Mouse (Mus musculus) CD4-positive, CD25-positive, alpha-beta regulatory T cell, adult 4 months (primary cell): ENCODE results near the gene Tdp1. TPM values are rescaled to one million over a fixed set of nuclear protein-coding genes. Genes with fewer than 3 reads are reported as not detected.

Experiments
- ATAC-seq: one replicate; pipeline ENCODE4 v1.8.0; 2017
- polyA plus RNA-seq, 2 experiments: library from polyadenylated mRNA; unstranded; fragments of 100-300 nt; shearing (Covaris generic); gene quantifications; one replicate each; pipeline ENCODE4 v1.2.1; 2017

Tdp1 gene
- 10 to 100 TPM; 25.4 to 34.4 TPM for polyA plus RNA-seq

GRCm38 (mm10) chr12:99884269-99885261 lies at the start of gene Tdp1, which contains the start of gene Efcab11:
Tdp1 (plus strand) TSS chr12:99884517.
Efcab11 (minus strand) TSS chr12:99884439.
- ATAC-seq, result peak; percentile 78

GRCm38 (mm10) chr12:99836404-99837131 lies 47.7 kb upstream of the Tdp1 start:
- peak; percentile 58 for ATAC-seq

GRCm38 (mm10) chr12:99837528-99837927 lies 46.8 kb upstream of the Tdp1 start:
- ATAC-seq, result peak; percentile 56

- no peak for ATAC-seq
These were observed 46.2 kb upstream of the Tdp1 start for GRCm38 (mm10) chr12:99838109-99838508.

- peak; percentile 53 for ATAC-seq
These were observed 45.6 kb upstream of the Tdp1 start for GRCm38 (mm10) chr12:99838703-99839102.

- no peak for ATAC-seq
These were observed 39.4 kb upstream of the Tdp1 start for GRCm38 (mm10) chr12:99844951-99845350.

GRCm38 (mm10) chr12:99849996-99850395 lies 34.3 kb upstream of the Tdp1 start:
- ATAC-seq, result no peak

- ATAC-seq, result no peak
These were observed 30.7 kb upstream of the Tdp1 start for GRCm38 (mm10) chr12:99853323-99854258.

GRCm38 (mm10) chr12:99856011-99856410 lies 28.3 kb upstream of the Tdp1 start:
- no peak for ATAC-seq

- no peak for ATAC-seq
These were observed 25.7 kb upstream of the Tdp1 start for GRCm38 (mm10) chr12:99858664-99859063.

- ATAC-seq, result no peak
These were observed 24.8 kb upstream of the Tdp1 start for GRCm38 (mm10) chr12:99859391-99860100.

GRCm38 (mm10) chr12:99860981-99861380 lies 23.3 kb upstream of the Tdp1 start:
- ATAC-seq, result no peak

- ATAC-seq, result no peak
These were observed 19.7 kb upstream of the Tdp1 start for GRCm38 (mm10) chr12:99864613-99865012.

- no peak for ATAC-seq
These were observed 15.5 kb upstream of the Tdp1 start for GRCm38 (mm10) chr12:99868821-99869220.

- no peak for ATAC-seq
These were observed 10.9 kb upstream of the Tdp1 start for GRCm38 (mm10) chr12:99873443-99873842.

GRCm38 (mm10) chr12:99874609-99875008 lies 9.7 kb upstream of the Tdp1 start:
- peak; percentile 32 for ATAC-seq

GRCm38 (mm10) chr12:99883000-99883712 lies 1.2 kb upstream of the Tdp1 start:
- ATAC-seq, result peak; percentile 89

- ATAC-seq, result peak; percentile 15
These were observed 608 bp upstream of the Tdp1 start for GRCm38 (mm10) chr12:99883713-99884105.

- ATAC-seq, result no peak
These were observed 1.1 kb downstream of the Tdp1 start for GRCm38 (mm10) chr12:99885282-99885901.

GRCm38 (mm10) chr12:99897846-99898245 lies 13.5 kb downstream of the Tdp1 start:
- ATAC-seq, result no peak
